Mouse (Mus musculus): ENCODE results near the gene Ccr6. TPM values are rescaled to one million over a fixed set of nuclear protein-coding genes. Genes with fewer than 3 reads are reported as not detected.

Gene Ccr6
- polyA plus RNA-seq, 1 experiment from 2014 or later: not detected

- ATAC-seq: no peak
- no peaks in the 10 kb centered on the region for H3K27me3 ChIP-seq (ENCODE audit: control insufficient read depth, insufficient read depth, low read depth, low read length)
- WGBS: 92% methylated on average over 2 of the region's 2 CpGs
- peaks cover 15% of the 10 kb centered on the region for H3K36me3 ChIP-seq (ENCODE audit: control insufficient read depth, insufficient read depth, low read length)
- no peak overlapping the region for H3K4me2 ChIP-seq (ENCODE audit: low read length)
- H3K4me3 ChIP-seq (ENCODE audit: low read depth, low read length): no peak overlapping the region
- no peak overlapping the region for H3K9ac ChIP-seq (ENCODE audit: low read depth, low read length)
- H3K4me1 ChIP-seq (ENCODE audit: control insufficient read depth, insufficient read depth, low read length): no peaks in the 10 kb centered on the region
- H3K9me3 ChIP-seq (replicated peaks; ENCODE audit: control insufficient read depth, low read length, poor library complexity, severe bottlenecking): no peaks in the 10 kb centered on the region
- no peak overlapping the region for H3K27ac ChIP-seq (ENCODE audit: low read length)
These were observed 62.4 kb downstream of the Ccr6 start for GRCm38 (mm10) chr17:8298281-8298680.

GRCm38 (mm10) chr17:8299524-8299923, 63.7 kb downstream of the Ccr6 start:
- no peak overlapping the region for H3K27ac ChIP-seq (ENCODE audit: low read length)
- no peaks in the 10 kb centered on the region; the same call in 1 of the 2 replicates for H3K27me3 ChIP-seq (ENCODE audit: control insufficient read depth, insufficient read depth, low read depth, low read length)
- H3K36me3 ChIP-seq (ENCODE audit: control insufficient read depth, insufficient read depth, low read length): peaks cover 12% of the 10 kb centered on the region
- H3K9ac ChIP-seq (ENCODE audit: low read depth, low read length): no peak overlapping the region
- no peaks in the 10 kb centered on the region for H3K9me3 ChIP-seq (replicated peaks; ENCODE audit: control insufficient read depth, low read length, poor library complexity, severe bottlenecking)
- no peak overlapping the region for H3K4me3 ChIP-seq (ENCODE audit: low read depth, low read length)
- H3K4me2 ChIP-seq (ENCODE audit: low read length): no peak overlapping the region
- no peaks in the 10 kb centered on the region for H3K4me1 ChIP-seq (ENCODE audit: control insufficient read depth, insufficient read depth, low read length)
- no peak for ATAC-seq

- WGBS: 75% methylated on average over 4 of the region's 4 CpGs
- peaks cover 7% of the 10 kb centered on the region for H3K36me3 ChIP-seq (ENCODE audit: control insufficient read depth, insufficient read depth, low read length)
These were observed 65.7 kb downstream of the Ccr6 start for GRCm38 (mm10) chr17:8301515-8301914.

GRCm38 (mm10) chr17:8302772-8303438, 67.1 kb downstream of the Ccr6 start:
- no peak overlapping the region for H3K4me3 ChIP-seq (ENCODE audit: low read depth, low read length)
- peaks cover 3% of the 10 kb centered on the region; the same call in 1 of the 2 replicates for H3K36me3 ChIP-seq (ENCODE audit: control insufficient read depth, insufficient read depth, low read length)
- H3K9me3 ChIP-seq (replicated peaks; ENCODE audit: control insufficient read depth, low read length, poor library complexity, severe bottlenecking): no peaks in the 10 kb centered on the region
- H3K27me3 ChIP-seq (ENCODE audit: control insufficient read depth, insufficient read depth, low read depth, low read length): no peaks in the 10 kb centered on the region; the same call in 1 of the 2 replicates
- no peak overlapping the region for H3K4me2 ChIP-seq (ENCODE audit: low read length)
- 77% methylated on average over 7 of the region's 7 CpGs for WGBS
- H3K27ac ChIP-seq (ENCODE audit: low read length): no peak overlapping the region
- H3K9ac ChIP-seq (ENCODE audit: low read depth, low read length): no peak overlapping the region
- ATAC-seq: no peak
- no peaks in the 10 kb centered on the region for H3K4me1 ChIP-seq (ENCODE audit: control insufficient read depth, insufficient read depth, low read length)

More at GRCm38 (mm10) chr17:8301515-8301914, 65.7 kb downstream of the Ccr6 start:
- no peak for ATAC-seq
- H3K9me3 ChIP-seq (replicated peaks; ENCODE audit: control insufficient read depth, low read length, poor library complexity, severe bottlenecking): no peaks in the 10 kb centered on the region
- no peak overlapping the region for H3K27ac ChIP-seq (ENCODE audit: low read length)
- no peak overlapping the region for H3K4me3 ChIP-seq (ENCODE audit: low read depth, low read length)
- H3K27me3 ChIP-seq (ENCODE audit: control insufficient read depth, insufficient read depth, low read depth, low read length): no peaks in the 10 kb centered on the region; the same call in 1 of the 2 replicates
- no peak overlapping the region for H3K9ac ChIP-seq (ENCODE audit: low read depth, low read length)
- no peak overlapping the region for H3K4me2 ChIP-seq (ENCODE audit: low read length)
- H3K4me1 ChIP-seq (ENCODE audit: control insufficient read depth, insufficient read depth, low read length): no peaks in the 10 kb centered on the region

- Histone ChIP-seq H3K27me3 (ENCODE audit: control insufficient read depth, insufficient read depth, low read depth, low read length) (no peaks in the 10 kb centered on the region; the same call in 1 of the 2 replicates), H3K9ac (ENCODE audit: low read depth, low read length) (no peak overlapping the region), H3K27ac (ENCODE audit: low read length) (no peak overlapping the region), H3K9me3 (replicated peaks; ENCODE audit: control insufficient read depth, low read length, poor library complexity, severe bottlenecking) (no peaks in the 10 kb centered on the region), H3K4me2 (ENCODE audit: low read length) (no peak overlapping the region), H3K36me3 (ENCODE audit: control insufficient read depth, insufficient read depth, low read length) (no peaks in the 10 kb centered on the region), H3K4me3 (ENCODE audit: low read depth, low read length) (no peak overlapping the region), H3K4me1 (ENCODE audit: control insufficient read depth, insufficient read depth, low read length) (no peaks in the 10 kb centered on the region)
- 68% methylated on average over 5 of the region's 5 CpGs for WGBS
- no peak for ATAC-seq
These were observed 67.8 kb downstream of the Ccr6 start for GRCm38 (mm10) chr17:8303671-8304070.

- H3K9me3 ChIP-seq (replicated peaks; ENCODE audit: control insufficient read depth, low read length, poor library complexity, severe bottlenecking): no peaks in the 10 kb centered on the region
- H3K9ac ChIP-seq (ENCODE audit: low read depth, low read length): no peak overlapping the region
- H3K27me3 ChIP-seq (ENCODE audit: control insufficient read depth, insufficient read depth, low read depth, low read length): no peaks in the 10 kb centered on the region; the same call in 1 of the 2 replicates
- H3K4me3 ChIP-seq (ENCODE audit: low read depth, low read length): no peak overlapping the region
- H3K4me1 ChIP-seq (ENCODE audit: control insufficient read depth, insufficient read depth, low read length): no peaks in the 10 kb centered on the region
- no peak overlapping the region for H3K4me2 ChIP-seq (ENCODE audit: low read length)
- H3K36me3 ChIP-seq (ENCODE audit: control insufficient read depth, insufficient read depth, low read length): no peaks in the 10 kb centered on the region
- no peak overlapping the region for H3K27ac ChIP-seq (ENCODE audit: low read length)
- WGBS: 32% methylated on average over 3 of the region's 3 CpGs
- no peak for ATAC-seq
These were observed 70.0 kb downstream of the Ccr6 start for GRCm38 (mm10) chr17:8305801-8306200.

Other genes with a start within 250 kb of the Ccr6 start
- 0.22 TPM in 1 of 2 replicates, not detected in the other for gene Gm49673, start 88.3 kb upstream of the Ccr6 start, polyA plus RNA-seq (2015; fragmentation: Nextera tagmentation; extraction: Ambion mirVana)
- 8.2 and 10.4 TPM in 2 replicates for gene Rnaset2a, start 87.9 kb upstream of the Ccr6 start, polyA plus RNA-seq (2015; fragmentation: Nextera tagmentation; extraction: Ambion mirVana)
- gene Fgfr1op, start 70.5 kb upstream of the Ccr6 start, polyA plus RNA-seq (2015; fragmentation: Nextera tagmentation; extraction: Ambion mirVana): 28.8 and 29.3 TPM in 2 replicates
- 293 and 338 TPM in 2 replicates for gene Mpc1, start 46.9 kb downstream of the Ccr6 start, polyA plus RNA-seq (2015; fragmentation: Nextera tagmentation; extraction: Ambion mirVana)
- gene Sft2d1, start 75.1 kb downstream of the Ccr6 start, polyA plus RNA-seq (2015; fragmentation: Nextera tagmentation; extraction: Ambion mirVana): 198 and 209 TPM in 2 replicates
- gene Prr18, start 101.4 kb downstream of the Ccr6 start, polyA plus RNA-seq (2015; fragmentation: Nextera tagmentation; extraction: Ambion mirVana): 16.5 and 17.8 TPM in 2 replicates
- gene T2, start 119.9 kb downstream of the Ccr6 start, polyA plus RNA-seq (2015; fragmentation: Nextera tagmentation; extraction: Ambion mirVana): 0.53 and 0.88 TPM in 2 replicates
- 0.44 and 0.45 TPM in 2 replicates for gene T, start 198.4 kb downstream of the Ccr6 start, polyA plus RNA-seq (2015; fragmentation: Nextera tagmentation; extraction: Ambion mirVana)

Data from midbrain, embryonic 16.5 days (tissue).